Mouse (Mus musculus): ENCODE data around the gene Rab31. TPM values are rescaled to one million over a fixed set of nuclear protein-coding genes. Genes with fewer than 3 reads are reported as not detected.

Rab31 gene
- polyA plus RNA-seq, 1 experiment: 6.5 TPM

GRCm38 (mm10) chr17:65726274-65726673, 46.3 kb downstream of the Rab31 start:
- WGBS: 89% methylated on average over 6 of the region's 6 CpGs
- Histone ChIP-seq H3K4me3 (ENCODE audit: control insufficient read depth, insufficient read depth, low read length) (no peak overlapping the region), H3K36me3 (ENCODE audit: control insufficient read depth, insufficient read depth, low read length) (no peaks in the 10 kb centered on the region), H3K4me1 (replicated peaks; ENCODE audit: control insufficient read depth, insufficient read depth, low read length) (peaks cover 23% of the 10 kb centered on the region), H3K27me3 (ENCODE audit: control insufficient read depth, insufficient read depth, low read length) (no peaks in the 10 kb centered on the region), H3K27ac (ENCODE audit: control insufficient read depth, insufficient read depth, low read length) (no peak overlapping the region)
- TF ChIP-seq POLR2A (IDR thresholded peaks at IDR 0.05; ENCODE audit: control insufficient read depth, extremely low read depth, insufficient read depth, low read length, poor library complexity) (no peak), CTCF (IDR thresholded peaks at IDR 0.05; ENCODE audit: borderline replicate concordance, control insufficient read depth, extremely low read depth, insufficient read depth, low read length, poor library complexity) (no peak)
- DNase-seq: peak; percentile 34

GRCm38 (mm10) chr17:65725814-65726213, 46.7 kb downstream of the Rab31 start:
- Histone ChIP-seq H3K4me3 (ENCODE audit: control insufficient read depth, insufficient read depth, low read length) (no peak overlapping the region), H3K36me3 (ENCODE audit: control insufficient read depth, insufficient read depth, low read length) (no peaks in the 10 kb centered on the region), H3K27ac (ENCODE audit: control insufficient read depth, insufficient read depth, low read length) (peak overlapping the region; percentile 67; the same call in 1 of the 2 replicates), H3K4me1 (replicated peaks; ENCODE audit: control insufficient read depth, insufficient read depth, low read length) (peaks cover 23% of the 10 kb centered on the region), H3K27me3 (ENCODE audit: control insufficient read depth, insufficient read depth, low read length) (no peaks in the 10 kb centered on the region)
- TF ChIP-seq CTCF (IDR thresholded peaks at IDR 0.05; ENCODE audit: borderline replicate concordance, control insufficient read depth, extremely low read depth, insufficient read depth, low read length, poor library complexity) (no peak), POLR2A (IDR thresholded peaks at IDR 0.05; ENCODE audit: control insufficient read depth, extremely low read depth, insufficient read depth, low read length, poor library complexity) (no peak)
- 86% methylated on average over 2 of the region's 2 CpGs for WGBS
- DNase-seq: no peak

GRCm38 (mm10) chr17:65725381-65725780, 47.2 kb downstream of the Rab31 start:
- Histone ChIP-seq H3K36me3 (ENCODE audit: control insufficient read depth, insufficient read depth, low read length) (no peaks in the 10 kb centered on the region), H3K27ac (ENCODE audit: control insufficient read depth, insufficient read depth, low read length) (no peak overlapping the region; the same call in 1 of the 2 replicates), H3K4me3 (ENCODE audit: control insufficient read depth, insufficient read depth, low read length) (no peak overlapping the region), H3K27me3 (ENCODE audit: control insufficient read depth, insufficient read depth, low read length) (no peaks in the 10 kb centered on the region), H3K4me1 (replicated peaks; ENCODE audit: control insufficient read depth, insufficient read depth, low read length) (peaks cover 22% of the 10 kb centered on the region)
- TF ChIP-seq POLR2A (IDR thresholded peaks at IDR 0.05; ENCODE audit: control insufficient read depth, extremely low read depth, insufficient read depth, low read length, poor library complexity) (no peak), CTCF (IDR thresholded peaks at IDR 0.05; ENCODE audit: borderline replicate concordance, control insufficient read depth, extremely low read depth, insufficient read depth, low read length, poor library complexity) (no peak)
- no peak for DNase-seq
- WGBS: 80% methylated on average over 8 of the region's 8 CpGs

DNA sequence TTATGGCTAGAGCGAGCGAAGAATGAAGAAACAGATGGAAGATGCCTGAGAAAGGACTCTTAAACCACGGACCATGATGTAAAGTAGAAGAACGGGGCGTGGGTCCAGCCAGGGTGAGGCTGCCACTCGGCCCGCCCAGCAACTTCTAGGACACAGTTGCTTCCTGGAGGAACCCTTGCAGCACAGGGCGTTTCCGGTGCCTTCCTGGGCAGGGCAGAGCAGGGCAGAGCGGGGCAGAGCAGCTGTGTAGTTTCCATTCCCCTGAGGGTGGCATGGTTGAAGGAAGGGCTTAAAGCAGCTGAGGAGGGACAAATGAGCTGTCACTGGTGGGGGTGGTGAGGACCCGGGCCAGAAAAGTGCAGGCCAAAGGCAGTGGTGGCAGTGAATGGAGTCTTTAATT, 48.3 kb downstream of the Rab31 start:
- no peaks in the 10 kb centered on the region for H3K36me3 ChIP-seq (ENCODE audit: control insufficient read depth, insufficient read depth, low read length)
- peak overlapping the region; percentile 93 for H3K27ac ChIP-seq (ENCODE audit: control insufficient read depth, insufficient read depth, low read length)
- 0 out of 2 replicates have a peak, but pooled peaks have one; percentile 31 for TF ChIP-seq POLR2A (IDR thresholded peaks at IDR 0.05; ENCODE audit: control insufficient read depth, extremely low read depth, insufficient read depth, low read length, poor library complexity)
- TF ChIP-seq CTCF (IDR thresholded peaks at IDR 0.05; ENCODE audit: borderline replicate concordance, control insufficient read depth, extremely low read depth, insufficient read depth, low read length, poor library complexity): no peak
- peaks cover 20% of the 10 kb centered on the region for H3K4me1 ChIP-seq (replicated peaks; ENCODE audit: control insufficient read depth, insufficient read depth, low read length)
- 4% methylated on average over 11 of the region's 11 CpGs for WGBS
- H3K4me3 ChIP-seq (ENCODE audit: control insufficient read depth, insufficient read depth, low read length): peak overlapping the region; percentile 42
- H3K27me3 ChIP-seq (ENCODE audit: control insufficient read depth, insufficient read depth, low read length): no peaks in the 10 kb centered on the region
- peak; percentile 66 for DNase-seq

DNA sequence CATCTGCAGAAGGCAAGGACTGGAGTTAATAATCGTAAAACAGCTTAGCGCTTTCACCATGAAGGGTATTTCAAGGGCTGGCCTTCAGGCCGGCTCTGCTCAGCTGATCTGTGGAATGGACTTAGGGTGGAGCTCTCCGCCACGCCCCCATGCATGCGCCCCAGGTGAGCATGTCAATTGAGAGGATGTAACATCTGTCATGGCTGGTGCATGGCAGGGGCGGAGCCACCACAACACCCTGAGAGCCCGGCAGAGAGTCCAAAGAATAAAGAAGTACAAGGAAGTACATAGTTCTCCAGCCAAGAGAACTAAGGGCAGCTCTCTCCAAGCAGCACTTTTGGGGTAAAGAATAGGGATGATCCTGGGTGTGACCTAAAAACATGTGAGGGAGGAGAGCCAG, 48.9 kb downstream of the Rab31 start:
- no peaks in the 10 kb centered on the region for H3K27me3 ChIP-seq (ENCODE audit: control insufficient read depth, insufficient read depth, low read length)
- H3K36me3 ChIP-seq (ENCODE audit: control insufficient read depth, insufficient read depth, low read length): no peaks in the 10 kb centered on the region
- TF ChIP-seq POLR2A (IDR thresholded peaks at IDR 0.05; ENCODE audit: control insufficient read depth, extremely low read depth, insufficient read depth, low read length, poor library complexity): no peak
- TF ChIP-seq CTCF (IDR thresholded peaks at IDR 0.05; ENCODE audit: borderline replicate concordance, control insufficient read depth, extremely low read depth, insufficient read depth, low read length, poor library complexity): no peak
- 67% methylated on average over 8 of the region's 8 CpGs for WGBS
- peak; percentile 33 for DNase-seq
- peak overlapping the region; percentile 42 for H3K4me3 ChIP-seq (ENCODE audit: control insufficient read depth, insufficient read depth, low read length)
- peaks cover 20% of the 10 kb centered on the region for H3K4me1 ChIP-seq (replicated peaks; ENCODE audit: control insufficient read depth, insufficient read depth, low read length)
- peak overlapping the region; percentile 93 for H3K27ac ChIP-seq (ENCODE audit: control insufficient read depth, insufficient read depth, low read length)

DNA sequence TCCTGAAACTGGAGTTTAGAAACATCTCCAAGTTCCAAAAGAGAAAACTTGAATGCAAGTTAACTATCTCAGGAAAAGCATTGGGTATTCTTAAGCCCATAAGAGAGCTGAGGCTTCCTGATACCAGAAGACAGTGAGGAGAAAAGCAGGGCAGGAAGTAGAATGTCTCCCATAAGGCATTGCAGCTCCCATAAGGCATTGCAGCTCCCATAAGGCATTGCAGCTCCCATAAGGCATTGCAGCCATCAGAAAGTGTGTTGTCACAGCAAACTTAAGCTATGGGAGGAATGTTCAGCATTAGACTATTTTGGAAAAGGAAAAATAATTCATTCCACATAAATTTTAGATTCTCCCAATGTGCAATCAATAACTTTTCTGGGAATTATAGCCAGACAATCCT, 51.2 kb downstream of the Rab31 start:
- DNase-seq: no peak
- Histone ChIP-seq H3K4me3 (ENCODE audit: control insufficient read depth, insufficient read depth, low read length) (no peak overlapping the region), H3K27me3 (ENCODE audit: control insufficient read depth, insufficient read depth, low read length) (no peaks in the 10 kb centered on the region), H3K36me3 (ENCODE audit: control insufficient read depth, insufficient read depth, low read length) (no peaks in the 10 kb centered on the region), H3K27ac (ENCODE audit: control insufficient read depth, insufficient read depth, low read length) (no peak overlapping the region), H3K4me1 (replicated peaks; ENCODE audit: control insufficient read depth, insufficient read depth, low read length) (peaks cover 20% of the 10 kb centered on the region)
- TF ChIP-seq CTCF (IDR thresholded peaks at IDR 0.05; ENCODE audit: borderline replicate concordance, control insufficient read depth, extremely low read depth, insufficient read depth, low read length, poor library complexity) (no peak), POLR2A (IDR thresholded peaks at IDR 0.05; ENCODE audit: control insufficient read depth, extremely low read depth, insufficient read depth, low read length, poor library complexity) (no peak)

DNA sequence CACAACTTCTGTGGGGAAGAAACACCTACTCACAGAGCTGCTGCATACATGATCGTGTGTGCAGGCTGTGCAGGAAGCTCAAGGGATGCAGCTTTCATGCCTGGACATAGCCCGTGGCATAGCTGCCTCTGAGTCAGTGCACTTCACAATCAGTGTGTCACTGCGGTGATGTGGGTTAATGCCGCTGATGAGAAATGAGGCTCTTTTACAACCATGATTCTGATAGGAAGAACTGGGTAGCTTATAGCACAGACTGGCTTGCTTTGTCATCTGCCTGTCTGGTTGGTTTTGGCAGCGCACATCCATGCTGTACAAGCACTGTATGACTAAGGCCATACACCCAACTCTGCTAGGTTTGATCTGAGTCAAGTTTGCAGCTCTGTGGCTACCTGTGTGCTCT, 52.7 kb downstream of the Rab31 start:
- Histone ChIP-seq H3K27ac (ENCODE audit: control insufficient read depth, insufficient read depth, low read length) (no peak overlapping the region), H3K36me3 (ENCODE audit: control insufficient read depth, insufficient read depth, low read length) (no peaks in the 10 kb centered on the region), H3K4me3 (ENCODE audit: control insufficient read depth, insufficient read depth, low read length) (no peak overlapping the region), H3K4me1 (replicated peaks; ENCODE audit: control insufficient read depth, insufficient read depth, low read length) (peaks cover 11% of the 10 kb centered on the region), H3K27me3 (ENCODE audit: control insufficient read depth, insufficient read depth, low read length) (no peaks in the 10 kb centered on the region)
- no peak for DNase-seq
- no peak for TF ChIP-seq CTCF (IDR thresholded peaks at IDR 0.05; ENCODE audit: borderline replicate concordance, control insufficient read depth, extremely low read depth, insufficient read depth, low read length, poor library complexity)
- no peak for TF ChIP-seq POLR2A (IDR thresholded peaks at IDR 0.05; ENCODE audit: control insufficient read depth, extremely low read depth, insufficient read depth, low read length, poor library complexity)
- 98% methylated on average over 5 of the region's 5 CpGs for WGBS

All from thymus, adult 2 months (tissue).